In genomic region chr13:100825627-100826410, GRCm38 (mm10) we compare ENCODE assay signal across 22 mouse cellular contexts. TPM values are rescaled to one million over a fixed set of nuclear protein-coding genes. Genes with fewer than 3 reads are reported as not detected.
DNase-seq lines count a peak whose midpoint lies in the region; ATAC-seq and TF ChIP-seq lines count a peak whose summit lies in the region.
"Had no signal": no experiment of that assay in that cellular context is flagged by ENCODE, and none has a peak within 500 bp of the region (broad histone marks: within the 10 kb centered on the region; RNA-seq: fewer than 3 reads in every experiment).

No protein-coding gene starts in this region.

- 87% methylated on average over 9 of the region's 9 CpGs for WGBS in kidney, embryonic 15.5 days
- WGBS in kidney, postnatal 0 days: 84% methylated on average over 9 of the region's 9 CpGs

- H3K36me3 ChIP-seq in kidney, embryonic 15.5 days: peaks cover 67% of the 10 kb centered on the region
- H3K36me3 ChIP-seq in MEL (ENCODE audit: control insufficient read depth in 1 of 2, insufficient read depth in 2 of 2, low read length in 2 of 2): peaks cover 39 to 50% of the 10 kb centered on the region in 2 experiments
- H3K36me3 ChIP-seq in kidney, postnatal 0 days (ENCODE audit: insufficient read depth, low read length): peaks cover 28% of the 10 kb centered on the region

- no peak overlapping the region for H3K4me3 ChIP-seq in kidney, embryonic 15.5 days (replicated peaks)
- no peak overlapping the region for H3K4me3 ChIP-seq in MEL (ENCODE audit: control insufficient read depth in 1 of 2, insufficient read depth in 1 of 2, low read depth in 2 of 2, low read length in 2 of 2)
- no peak overlapping the region for H3K4me3 ChIP-seq in kidney, postnatal 0 days (replicated peaks; ENCODE audit: low read depth, low read length)
- H3K4me3 ChIP-seq in gastrocnemius, adult 2 months: no peak overlapping the region
- H3K4me3 ChIP-seq: embryonic facial prominence, embryonic 10.5 days; forebrain, embryonic 13.5 days; heart, embryonic 15.5 days; hindbrain, embryonic 13.5 days had no signal

- no peak for TF ChIP-seq POLR2A in MEL (IDR thresholded peaks at IDR 0.05; ENCODE audit: control insufficient read depth in 1 of 2, insufficient read depth in 1 of 2, low read depth in 1 of 2, low read length in 2 of 2, poor library complexity in 1 of 2)

- intact Hi-C loops in gastrocnemius, adult 2 months (cut with DNase I): no loop called here

- TF ChIP-seq EP300 in MEL (IDR thresholded peaks at IDR 0.05; ENCODE audit: low read depth in 1 of 2, low read length in 2 of 2): peak; percentile 45 to 53; a peak in 3 of 4 replicates

- TF ChIP-seq CTCF in MEL (IDR thresholded peaks at IDR 0.05 in 2 of 3, conservative IDR thresholded peaks at IDR 0.05 in 1 of 3; ENCODE audit: control insufficient read depth in 1 of 3, insufficient read depth in 1 of 3, low read depth in 2 of 3, low read length in 3 of 3, poor library complexity in 1 of 3, severe bottlenecking in 1 of 3): no peak
- no peak for TF ChIP-seq CTCF in kidney, postnatal 0 days (IDR thresholded peaks at IDR 0.05; ENCODE audit: low read depth)
- no peak for TF ChIP-seq CTCF in gastrocnemius, adult 2 months (IDR thresholded peaks at IDR 0.05)

- peak; percentile 43 for DNase-seq in kidney, adult 18-20 months
- DNase-seq in MEL (ENCODE audit: low read depth, low spot score): peak; percentile 73
- DNase-seq in kidney, postnatal 0 days (ENCODE audit: low spot score): no peak
- DNase-seq in kidney, postnatal 36 days: peak; percentile 61 to 70
- DNase-seq in frontal cortex, postnatal 25 days (ENCODE audit: low spot score in 2 of 2): no peak
- DNase-seq in gastrocnemius, adult 2 months: no peak
- DNase-seq: adrenal gland, postnatal 10 days; cerebellum, adult 11-12 months; cerebellum, adult 9-10 months; cerebellum, postnatal 25 days; forebrain, postnatal 0 days; gastrocnemius, postnatal 36 days; heart, adult 18-20 months; heart, postnatal 14 days had no signal

- no peak overlapping the region for H3K27ac ChIP-seq in kidney, embryonic 15.5 days
- H3K27ac ChIP-seq in MEL (ENCODE audit: control insufficient read depth, low read depth, low read length): peak overlapping the region; percentile 26; the same call in 1 of the 2 replicates
- no peak overlapping the region for H3K27ac ChIP-seq in kidney, postnatal 0 days
- no peak overlapping the region for H3K27ac ChIP-seq in gastrocnemius, adult 2 months
- H3K27ac ChIP-seq: embryonic facial prominence, embryonic 10.5 days; forebrain, embryonic 13.5 days; heart, embryonic 15.5 days; hindbrain, embryonic 13.5 days; hindbrain, postnatal 0 days had no signal

- H3K27me3 ChIP-seq in kidney, embryonic 15.5 days: no peaks in the 10 kb centered on the region
- no peaks in the 10 kb centered on the region for H3K27me3 ChIP-seq in MEL (ENCODE audit: control insufficient read depth in 1 of 2, insufficient read depth in 2 of 2, low read length in 2 of 2)
- no peaks in the 10 kb centered on the region for H3K27me3 ChIP-seq in kidney, postnatal 0 days (ENCODE audit: insufficient read depth, low read length)
- H3K27me3 ChIP-seq: forebrain, embryonic 13.5 days; heart, embryonic 15.5 days; hindbrain, embryonic 13.5 days had no signal

- H3K9ac ChIP-seq in kidney, embryonic 15.5 days: no peak overlapping the region
- no peak overlapping the region for H3K9ac ChIP-seq in MEL (ENCODE audit: control insufficient read depth, low read depth, low read length, poor library complexity, severe bottlenecking)
- no peak overlapping the region for H3K9ac ChIP-seq in kidney, postnatal 0 days (ENCODE audit: low read depth, low read length)
- H3K9ac ChIP-seq: forebrain, embryonic 13.5 days; forebrain, postnatal 0 days; heart, embryonic 15.5 days; hindbrain, embryonic 13.5 days had no signal

- no peak overlapping the region for H3K4me2 ChIP-seq in kidney, embryonic 15.5 days
- H3K4me2 ChIP-seq in kidney, postnatal 0 days (ENCODE audit: low read length): no peak overlapping the region
- H3K4me2 ChIP-seq: forebrain, embryonic 13.5 days; heart, embryonic 11.5 days; heart, embryonic 15.5 days; hindbrain, embryonic 13.5 days had no signal

- TF ChIP-seq RAD21 in MEL (IDR thresholded peaks at IDR 0.05; ENCODE audit: low read depth, low read length): no peak

- H3K79me2 ChIP-seq in MEL (ENCODE audit: control insufficient read depth, insufficient read depth, low read length, poor library complexity): peaks cover 15% of the 10 kb centered on the region

- H3K9me3 ChIP-seq in kidney, embryonic 15.5 days (replicated peaks): no peaks in the 10 kb centered on the region
- no peaks in the 10 kb centered on the region for H3K9me3 ChIP-seq in MEL (replicated peaks; ENCODE audit: insufficient read depth, low read length)
- no peaks in the 10 kb centered on the region for H3K9me3 ChIP-seq in kidney, postnatal 0 days (replicated peaks; ENCODE audit: low read length)
- H3K9me3 ChIP-seq: embryonic facial prominence, embryonic 10.5 days; forebrain, embryonic 13.5 days; heart, embryonic 15.5 days; hindbrain, embryonic 13.5 days had no signal

- ATAC-seq in kidney, embryonic 15.5 days (replicated peaks; ENCODE audit: low FRiP score): no peak
- 0 out of 2 replicates have a peak, but pooled peaks have one; percentile 61 for ATAC-seq in kidney, postnatal 0 days (replicated peaks; ENCODE audit: low FRiP score, low read depth)
- ATAC-seq: forebrain, embryonic 13.5 days; forebrain, postnatal 0 days; hindbrain, postnatal 0 days had no signal

- peaks cover 5% of the 10 kb centered on the region for H3K4me1 ChIP-seq in kidney, embryonic 15.5 days
- H3K4me1 ChIP-seq in MEL (ENCODE audit: control insufficient read depth in 1 of 2, insufficient read depth in 2 of 2, low read length in 2 of 2): peaks cover 16 to 26% of the 10 kb centered on the region in 2 experiments
- no peaks in the 10 kb centered on the region for H3K4me1 ChIP-seq in kidney, postnatal 0 days (replicated peaks; ENCODE audit: insufficient read depth, low read length)
- H3K4me1 ChIP-seq: embryonic facial prominence, embryonic 10.5 days had no signal

TF ChIP-seq in MEL, 35 proteins besides CTCF, POLR2A, EP300 and RAD21:
- TF ChIP-seq ETS1 (IDR thresholded peaks at IDR 0.05; ENCODE audit: low read depth, low read length): peak; percentile 52; the same call in 1 of the 2 replicates
- TF ChIP-seq BHLHE40 (IDR thresholded peaks at IDR 0.05; ENCODE audit: borderline replicate concordance, low read depth, low read length): peak; percentile 29; the same call in 1 of the 2 replicates
- no peak for TF ChIP-seq KAT2A (conservative IDR thresholded peaks at IDR 0.05; ENCODE audit: low read depth, low read length)
- 0 out of 2 replicates have a peak, but pooled peaks have one; percentile 27 for TF ChIP-seq ELF1 (IDR thresholded peaks at IDR 0.05; ENCODE audit: low read depth, low read length)
- 0 out of 2 replicates have a peak, but pooled peaks have one; percentile 11 for TF ChIP-seq TCF12 (IDR thresholded peaks at IDR 0.05; ENCODE audit: low read depth, low read length)
- no peak for TF ChIP-seq ZNF384 (IDR thresholded peaks at IDR 0.05; ENCODE audit: low read depth, low read length)
- 0 out of 2 replicates have a peak, but pooled peaks have one; percentile 24 for TF ChIP-seq GATA1 (IDR thresholded peaks at IDR 0.05; ENCODE audit: low read depth, low read length)
- TF ChIP-seq SIN3A (IDR thresholded peaks at IDR 0.05; ENCODE audit: low read length): peak; percentile 55; the same call in 1 of the 2 replicates
- TF ChIP-seq MXI1 (IDR thresholded peaks at IDR 0.05; ENCODE audit: low read depth, low read length): peak; percentile 48; the same call in 1 of the 2 replicates

RNA-seq across cellular contexts. Expression of gene Slc30a5, which starts 7.4 kb away (rescaled TPM):
- polyA plus RNA-seq in kidney, embryonic 15.5 days (2015; fragmentation: Nextera tagmentation; extraction: Ambion mirVana): 55.7 and 56.8 TPM in 2 replicates
- 56.2 and 58.3 TPM in 2 replicates for total RNA-seq in MEL (2012; rRNA removed)
- 10 to 100 TPM in 1 of 2 experiments, not detected in 1; 57.4 TPM for polyA plus RNA-seq in MEL (2012; ENCODE audit: insufficient read depth in 1 of 2, insufficient read length in 2 of 2, low read depth in 1 of 2, low replicate concordance in 2 of 2, missing spikeins in 1 of 2)
- 53.0 and 54.5 TPM in 2 replicates for polyA plus RNA-seq in kidney, postnatal 0 days (2015; fragmentation: Nextera tagmentation; extraction: Ambion mirVana)
- total RNA-seq in gastrocnemius, adult 2 months (2021): 10 to 100 TPM in 1 of 2 experiments, 1 to 10 TPM in 1; 9.1 to 13.6 TPM

RNA-seq across cellular contexts. Expression of gene Ccnb1, which starts 39.4 kb away (rescaled TPM):
- 256 and 259 TPM in 2 replicates for polyA plus RNA-seq in kidney, embryonic 15.5 days (2015; fragmentation: Nextera tagmentation; extraction: Ambion mirVana)
- 139 and 185 TPM in 2 replicates for total RNA-seq in MEL (2012; rRNA removed)
- polyA plus RNA-seq in MEL (2012; ENCODE audit: insufficient read depth in 1 of 2, insufficient read length in 2 of 2, low read depth in 1 of 2, low replicate concordance in 2 of 2, missing spikeins in 1 of 2): 100 to 1,000 TPM; 229 to 682 TPM
- polyA plus RNA-seq in kidney, postnatal 0 days (2015; fragmentation: Nextera tagmentation; extraction: Ambion mirVana): 101 and 103 TPM in 2 replicates
- total RNA-seq in gastrocnemius, adult 2 months (2021): not detected

RNA-seq across cellular contexts. Expression of gene Cenph, which starts 50.1 kb away (rescaled TPM):
- polyA plus RNA-seq in kidney, embryonic 15.5 days (2015; fragmentation: Nextera tagmentation; extraction: Ambion mirVana): 39.0 and 42.7 TPM in 2 replicates
- total RNA-seq in MEL (2012; rRNA removed): 32.2 and 33.3 TPM in 2 replicates
- polyA plus RNA-seq in MEL (2012; ENCODE audit: insufficient read depth in 1 of 2, insufficient read length in 2 of 2, low read depth in 1 of 2, low replicate concordance in 2 of 2, missing spikeins in 1 of 2): 10 to 100 TPM in 1 of 2 experiments, not detected in 1; 48.8 TPM
- polyA plus RNA-seq in kidney, postnatal 0 days (2015; fragmentation: Nextera tagmentation; extraction: Ambion mirVana): 20.9 and 23.8 TPM in 2 replicates
- total RNA-seq in gastrocnemius, adult 2 months (2021): not detected
- total RNA-seq: gastrocnemius, adult 8-10 months; heart, adult 18-20 months had no signal

Comparison
In these comparisons a context has a peak if more than half of its experiments do, and no peak if none do; other contexts are left out.
1. DNase-seq: peak in kidney, adult 18-20 months (single experiment), MEL (single experiment) and kidney, postnatal 36 days (2 of 2); none in kidney, postnatal 0 days (single experiment), frontal cortex, postnatal 25 days (0 of 2) and gastrocnemius, adult 2 months (single experiment).